Mouse (Mus musculus) gastrocnemius, adult 18-20 months (tissue): Measurements from ENCODE around the gene Ndst4. TPM values are rescaled to one million over a fixed set of nuclear protein-coding genes. Genes with fewer than 3 reads are reported as not detected.

Experiments used
- DNase-seq: peaks from one replicate; pipeline ENCODE4 v3.0.0; 2021; ENCODE audit warnings: low spot score
- total RNA-seq, 2 experiments: library from RNA; stranded (reverse); gene quantifications; 2 replicates each; pipeline ENCODE4 v1.2.3; 2021

The Ndst4 gene
- total RNA-seq, 2 experiments from 2014 or later: 0.31 to 0.37 TPM

DNA sequence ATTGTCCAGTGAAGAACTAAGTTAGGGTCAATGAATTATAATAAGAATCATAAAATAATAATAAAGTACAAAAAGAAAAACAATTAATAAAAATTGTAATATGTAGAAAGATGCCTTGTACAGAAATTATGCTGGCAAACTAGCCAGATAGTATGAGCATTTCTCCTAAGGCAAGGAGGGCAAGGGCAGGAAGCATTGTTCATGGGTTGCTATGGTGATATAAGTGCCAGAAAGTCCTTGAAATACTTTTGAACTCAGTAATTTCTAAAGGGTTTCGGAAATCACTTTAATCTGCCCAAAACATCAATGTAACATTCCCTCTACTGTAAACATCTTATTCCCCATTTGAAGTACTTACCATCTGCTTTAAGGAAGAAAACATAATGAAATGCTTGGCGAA, 319.1 kb downstream of the Ndst4 start:
- DNase-seq: no peak

DNA sequence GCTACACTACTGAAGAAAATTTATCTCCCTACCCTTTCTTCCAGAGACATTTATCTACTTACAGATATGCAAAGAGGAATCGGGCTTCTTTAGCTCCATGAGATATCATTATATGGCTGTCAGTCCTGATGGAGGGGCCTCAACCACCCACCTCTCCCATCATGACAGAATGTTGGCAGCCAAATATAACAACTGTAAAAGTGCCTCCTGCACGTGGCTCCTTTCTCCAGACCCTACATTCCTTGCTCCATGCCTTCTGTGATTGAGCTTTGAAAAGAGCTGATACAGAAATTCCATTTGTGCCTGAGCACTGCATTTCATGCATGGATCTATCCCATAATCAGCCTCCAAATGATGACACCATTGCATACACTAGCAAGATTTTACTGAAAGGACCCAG, 331.1 kb downstream of the Ndst4 start:
- no peak for DNase-seq

DNA sequence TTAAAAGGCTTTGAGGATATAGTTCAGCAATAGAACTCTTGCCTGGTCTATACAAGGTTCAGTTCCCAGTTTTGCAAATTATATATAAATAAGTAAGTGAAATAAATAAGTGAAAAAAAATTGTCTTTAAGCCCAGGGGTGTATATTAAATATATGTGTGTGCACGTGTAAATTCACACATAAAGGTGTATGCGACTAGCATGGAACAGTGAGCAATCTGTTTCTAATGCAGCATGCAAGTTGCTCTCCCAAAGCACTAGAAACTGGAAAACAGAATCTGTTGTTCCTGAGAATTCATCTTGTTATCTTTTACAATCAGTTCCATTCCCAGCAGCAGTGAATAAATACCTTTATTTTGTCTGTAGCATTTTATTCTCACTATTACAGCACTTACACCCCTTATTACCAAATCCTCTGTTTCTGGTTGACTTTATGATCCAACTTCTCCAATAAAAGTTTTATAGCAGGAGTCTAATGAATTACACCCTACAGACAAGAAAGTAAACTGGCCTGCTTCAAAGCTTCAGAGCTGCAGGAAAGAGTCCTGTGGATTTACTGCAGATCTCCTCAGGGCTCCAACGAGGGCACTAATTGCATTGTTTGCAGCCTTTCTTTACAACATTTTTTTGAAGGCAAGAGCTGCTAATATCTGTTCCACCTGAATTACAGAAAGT, 340.7 kb downstream of the Ndst4 start:
- DNase-seq: no peak

DNA sequence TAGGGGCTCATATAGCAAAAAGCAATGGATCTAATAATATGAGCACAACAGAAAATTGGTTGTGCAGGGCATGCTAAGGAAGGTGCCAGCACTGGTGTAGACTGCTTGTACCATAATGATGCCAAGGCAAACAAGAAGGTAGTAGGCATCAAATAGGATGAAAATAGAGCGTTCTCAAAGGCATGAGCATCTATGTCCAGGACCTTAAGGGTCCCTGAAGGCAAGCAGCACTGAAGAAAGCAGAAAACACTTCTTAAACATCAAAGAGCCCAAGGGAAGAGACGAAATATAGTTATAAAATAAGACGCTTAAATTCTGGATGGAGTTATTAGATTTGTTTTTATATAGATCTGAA, 341.2 kb downstream of the Ndst4 start:
- DNase-seq: no peak

DNA sequence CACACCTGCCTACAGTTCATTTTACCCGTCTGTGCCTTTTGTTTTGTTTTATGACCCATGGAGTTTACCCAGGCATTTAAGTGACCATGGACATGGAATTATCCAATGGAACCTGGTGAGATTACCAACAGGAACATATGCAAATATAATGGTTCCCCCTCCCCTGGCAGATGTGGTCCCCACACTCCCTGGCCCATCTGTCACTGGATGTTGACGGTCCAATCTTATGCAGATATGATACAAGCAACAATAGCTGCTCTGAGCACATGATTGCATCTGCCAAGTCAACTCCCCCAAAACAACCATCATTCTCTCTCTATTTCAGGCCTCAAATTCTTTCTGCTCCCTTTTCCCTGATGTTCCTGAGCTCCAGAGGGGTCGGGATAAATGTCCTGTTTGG, 342.5 kb downstream of the Ndst4 start:
- DNase-seq: no peak

DNA sequence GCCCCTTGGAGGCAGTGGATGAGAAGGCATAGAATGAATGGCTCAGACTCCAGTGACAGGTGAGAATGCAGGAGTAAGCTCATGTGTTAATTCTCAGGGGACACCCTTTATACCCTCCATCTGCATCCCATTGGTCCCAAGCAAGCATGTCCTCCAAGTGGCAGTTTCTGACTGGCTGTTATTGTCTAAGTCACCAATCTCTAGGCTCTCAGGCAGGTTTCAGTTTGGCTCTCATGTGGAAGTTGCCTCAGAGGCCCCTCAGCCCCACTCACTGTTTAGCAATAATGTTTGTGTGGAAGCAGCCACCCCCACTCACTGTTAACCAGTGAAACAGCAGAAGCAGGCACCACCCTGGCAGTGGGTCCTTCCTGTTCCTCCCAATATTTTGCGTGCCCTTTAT, 353.0 kb downstream of the Ndst4 start:
- DNase-seq: no peak

DNA sequence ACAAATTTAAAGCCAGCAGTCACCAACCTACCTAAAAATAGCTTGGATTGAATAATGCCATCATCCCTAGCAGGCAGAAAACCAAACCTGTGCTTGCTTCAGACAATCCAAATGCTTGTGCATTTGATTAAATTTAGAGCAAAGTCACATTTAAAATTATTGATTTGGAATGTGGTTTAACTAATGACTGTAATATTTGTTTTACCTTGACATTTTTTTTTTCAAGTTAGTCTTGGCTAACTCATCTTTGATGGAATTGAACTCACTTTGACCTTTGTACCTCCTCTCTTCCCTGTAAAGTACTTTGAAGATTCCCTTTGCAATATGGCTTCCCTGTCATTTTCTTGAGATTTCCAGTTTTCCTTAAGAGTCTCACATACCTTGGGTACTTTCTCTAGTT, 356.8 kb downstream of the Ndst4 start:
- DNase-seq: no peak
